14 mouse cellular contexts compared by ENCODE assay signal in the genomic region with DNA sequence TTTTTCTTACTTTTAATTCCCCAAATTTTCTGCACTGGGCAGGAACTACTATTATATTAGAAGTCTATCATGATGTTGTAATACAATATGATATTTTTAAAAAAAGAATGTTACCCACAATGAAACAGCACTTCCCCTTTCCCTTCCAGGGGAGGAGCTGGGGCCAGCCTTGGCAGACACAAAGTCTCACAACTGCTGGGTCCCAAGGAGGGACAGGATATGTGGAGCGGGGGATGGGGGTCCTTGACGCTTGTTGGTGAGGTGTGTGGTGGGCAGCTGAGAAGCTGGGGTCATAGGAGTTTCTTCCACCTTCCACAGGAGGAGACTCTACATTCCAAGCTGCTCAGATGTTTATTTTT. TPM values are rescaled to one million over a fixed set of nuclear protein-coding genes. Genes with fewer than 3 reads are reported as not detected.
A peak's percentile ranks its signal among the peaks of the same experiment; 100 is the strongest.
DNase-seq lines count a peak whose midpoint lies in the region; ATAC-seq and TF ChIP-seq lines count a peak whose summit lies in the region.
"Had no signal": no experiment of that assay in that cellular context is flagged by ENCODE, and none has a peak within 500 bp of the region (broad histone marks: within the 10 kb centered on the region; RNA-seq: fewer than 3 reads in every experiment).

No protein-coding gene starts in this region.

- no peaks in the 10 kb centered on the region for H3K36me3 ChIP-seq in hindbrain, postnatal 0 days (ENCODE audit: insufficient read depth, low read length)
- no peaks in the 10 kb centered on the region for H3K36me3 ChIP-seq in hindbrain, embryonic 14.5 days (replicated peaks; ENCODE audit: control insufficient read depth, insufficient read depth)
- H3K36me3 ChIP-seq in MEL (ENCODE audit: control insufficient read depth in 1 of 2, insufficient read depth in 2 of 2, low read length in 2 of 2): no peaks in the 10 kb centered on the region
- H3K36me3 ChIP-seq in liver, embryonic 13.5 days: no peaks in the 10 kb centered on the region
- H3K36me3 ChIP-seq in kidney, embryonic 14.5 days (ENCODE audit: control insufficient read depth, insufficient read depth, low read length): no peaks in the 10 kb centered on the region

- no peak for DNase-seq in hindbrain, postnatal 0 days (ENCODE audit: low spot score)
- no peak for DNase-seq in hindbrain, embryonic 14.5 days (ENCODE audit: low spot score)
- peak; percentile 5 for DNase-seq in MEL (ENCODE audit: low read depth, low spot score)
- DNase-seq in liver, embryonic 13.5 days: no peak
- DNase-seq in frontal cortex, adult 2 months (ENCODE audit: extremely low spot score in 1 of 2, low spot score in 1 of 2): no peak
- DNase-seq in adrenal gland, postnatal 10 days: no peak
- DNase-seq: embryo, embryonic 11 days; kidney, postnatal 25 days; retina, postnatal 1 day had no signal

- no peak for TF ChIP-seq EP300 in MEL (IDR thresholded peaks at IDR 0.05; ENCODE audit: low read depth in 1 of 2, low read length in 2 of 2)

- H3K9me3 ChIP-seq in hindbrain, postnatal 0 days (ENCODE audit: low read length): no peaks in the 10 kb centered on the region
- H3K9me3 ChIP-seq in hindbrain, embryonic 14.5 days (ENCODE audit: control insufficient read depth, low read length): no peaks in the 10 kb centered on the region
- no peaks in the 10 kb centered on the region for H3K9me3 ChIP-seq in MEL (replicated peaks; ENCODE audit: insufficient read depth, low read length)
- H3K9me3 ChIP-seq in liver, embryonic 13.5 days (replicated peaks): no peaks in the 10 kb centered on the region
- H3K9me3 ChIP-seq in kidney, embryonic 14.5 days (ENCODE audit: control insufficient read depth, low read length): no peaks in the 10 kb centered on the region

- ATAC-seq in hindbrain, postnatal 0 days: no peak
- no peak for ATAC-seq in hindbrain, embryonic 14.5 days (ENCODE audit: low FRiP score)
- ATAC-seq in liver, embryonic 13.5 days (ENCODE audit: low read depth): no peak
- peak; percentile 37; the same call in 1 of the 2 replicates for ATAC-seq in neutrophil, adult 5-6 weeks (ENCODE audit: extremely low read depth, insufficient number of reproducible peaks, low FRiP score, poor library complexity, severe bottlenecking)
- no peak for ATAC-seq in kidney, embryonic 14.5 days (ENCODE audit: low FRiP score, low TSS enrichment)
- ATAC-seq: intestine, embryonic 16.5 days; Patski had no signal

- H3K27ac ChIP-seq in hindbrain, postnatal 0 days: no peak overlapping the region
- no peak overlapping the region for H3K27ac ChIP-seq in hindbrain, embryonic 14.5 days
- no peak overlapping the region for H3K27ac ChIP-seq in MEL (ENCODE audit: control insufficient read depth, low read depth, low read length)
- H3K27ac ChIP-seq in liver, embryonic 13.5 days: peak overlapping the region; percentile 56; the same call in 1 of the 2 replicates
- H3K27ac ChIP-seq in kidney, embryonic 14.5 days (ENCODE audit: low read depth, low read length): no peak overlapping the region

- no peaks in the 10 kb centered on the region for H3K79me2 ChIP-seq in MEL (ENCODE audit: control insufficient read depth, insufficient read depth, low read length, poor library complexity)

- no peak overlapping the region for H3K9ac ChIP-seq in hindbrain, postnatal 0 days (replicated peaks; ENCODE audit: low read length)
- no peak overlapping the region for H3K9ac ChIP-seq in hindbrain, embryonic 14.5 days
- no peak overlapping the region for H3K9ac ChIP-seq in MEL (ENCODE audit: control insufficient read depth, low read depth, low read length, poor library complexity, severe bottlenecking)
- H3K9ac ChIP-seq in liver, embryonic 13.5 days: no peak overlapping the region
- no peak overlapping the region for H3K9ac ChIP-seq in kidney, embryonic 14.5 days (ENCODE audit: low read depth, low read length)

- 57% methylated on average over 2 of the region's 2 CpGs for WGBS in hindbrain, postnatal 0 days
- 76% methylated on average over 2 of the region's 2 CpGs for WGBS in hindbrain, embryonic 14.5 days
- 7% methylated on average over 2 of the region's 2 CpGs for WGBS in liver, embryonic 13.5 days (ENCODE audit: insufficient replicate concordance)
- 48% methylated on average over 2 of the region's 2 CpGs for WGBS in kidney, embryonic 14.5 days

- no peak overlapping the region for H3K4me3 ChIP-seq in hindbrain, postnatal 0 days (ENCODE audit: low read length)
- H3K4me3 ChIP-seq in hindbrain, embryonic 14.5 days (replicated peaks; ENCODE audit: low read length): no peak overlapping the region
- no peak overlapping the region for H3K4me3 ChIP-seq in MEL (ENCODE audit: control insufficient read depth in 1 of 2, insufficient read depth in 1 of 2, low read depth in 2 of 2, low read length in 2 of 2)
- no peak overlapping the region for H3K4me3 ChIP-seq in liver, embryonic 13.5 days (replicated peaks)
- H3K4me3 ChIP-seq in kidney, embryonic 14.5 days (ENCODE audit: low read length): no peak overlapping the region
- H3K4me3 ChIP-seq: erythroblast, embryonic 14.5 days had no signal

- H3K4me1 ChIP-seq in hindbrain, postnatal 0 days (ENCODE audit: insufficient read depth, low read length): no peaks in the 10 kb centered on the region
- no peaks in the 10 kb centered on the region for H3K4me1 ChIP-seq in hindbrain, embryonic 14.5 days (replicated peaks; ENCODE audit: control insufficient read depth, insufficient read depth, low read length)
- no peaks in the 10 kb centered on the region for H3K4me1 ChIP-seq in MEL (ENCODE audit: control insufficient read depth in 1 of 2, insufficient read depth in 2 of 2, low read length in 2 of 2)
- peaks cover 7% of the 10 kb centered on the region for H3K4me1 ChIP-seq in liver, embryonic 13.5 days (replicated peaks)
- no peaks in the 10 kb centered on the region for H3K4me1 ChIP-seq in kidney, embryonic 14.5 days (ENCODE audit: control insufficient read depth, insufficient read depth, low read length)

- H3K4me2 ChIP-seq in hindbrain, postnatal 0 days (ENCODE audit: low read depth, low read length): 0 out of 2 replicates have a peak overlapping the region, but pooled peaks have one; percentile 74
- H3K4me2 ChIP-seq in hindbrain, embryonic 14.5 days (replicated peaks): no peak overlapping the region
- H3K4me2 ChIP-seq in liver, embryonic 13.5 days: no peak overlapping the region
- no peak overlapping the region for H3K4me2 ChIP-seq in kidney, embryonic 14.5 days (replicated peaks; ENCODE audit: low read depth, low read length)

- no peak for TF ChIP-seq CTCF in hindbrain, postnatal 0 days (IDR thresholded peaks at IDR 0.05; ENCODE audit: low read depth)
- no peak for TF ChIP-seq CTCF in MEL (IDR thresholded peaks at IDR 0.05 in 2 of 3, conservative IDR thresholded peaks at IDR 0.05 in 1 of 3; ENCODE audit: control insufficient read depth in 1 of 3, insufficient read depth in 1 of 3, low read depth in 2 of 3, low read length in 3 of 3, poor library complexity in 1 of 3, severe bottlenecking in 1 of 3)

- TF ChIP-seq RAD21 in MEL (IDR thresholded peaks at IDR 0.05; ENCODE audit: low read depth, low read length): no peak

- H3K27me3 ChIP-seq in hindbrain, postnatal 0 days (ENCODE audit: insufficient read depth, low read length): 0 out of 2 replicates have a peak, but pooled peaks cover 11% of the 10 kb centered on the region
- peaks cover 41% of the 10 kb centered on the region for H3K27me3 ChIP-seq in hindbrain, embryonic 14.5 days (ENCODE audit: control insufficient read depth, insufficient read depth, low read length)
- no peaks in the 10 kb centered on the region for H3K27me3 ChIP-seq in MEL (ENCODE audit: control insufficient read depth in 1 of 2, insufficient read depth in 2 of 2, low read length in 2 of 2)
- H3K27me3 ChIP-seq in liver, embryonic 13.5 days: peaks cover 36% of the 10 kb centered on the region
- H3K27me3 ChIP-seq in kidney, embryonic 14.5 days (ENCODE audit: control insufficient read depth, insufficient read depth, low read length): peaks cover 30% of the 10 kb centered on the region
- H3K27me3 ChIP-seq: Patski had no signal

- TF ChIP-seq POLR2A in MEL (IDR thresholded peaks at IDR 0.05; ENCODE audit: control insufficient read depth in 1 of 2, insufficient read depth in 1 of 2, low read depth in 1 of 2, low read length in 2 of 2, poor library complexity in 1 of 2): no peak

TF ChIP-seq in MEL, 35 proteins besides CTCF, POLR2A, EP300 and RAD21:
- no peak for TF ChIP-seq MEF2A (IDR thresholded peaks at IDR 0.05; ENCODE audit: extremely low read depth, insufficient replicate concordance, low read depth, low read length, poor library complexity, severe bottlenecking)
- no peak for TF ChIP-seq RCOR1 (IDR thresholded peaks at IDR 0.05; ENCODE audit: low read depth, low read length)
- TF ChIP-seq E2F4 (IDR thresholded peaks at IDR 0.05; ENCODE audit: borderline replicate concordance, low read depth, low read length): no peak
- no peak for TF ChIP-seq ETS1 (IDR thresholded peaks at IDR 0.05; ENCODE audit: low read depth, low read length)
- no peak for TF ChIP-seq MYB (IDR thresholded peaks at IDR 0.05; ENCODE audit: low read depth, low read length)
- TF ChIP-seq USF1 (IDR thresholded peaks at IDR 0.05; ENCODE audit: low read depth, low read length): no peak
- no peak for TF ChIP-seq NRF1 (IDR thresholded peaks at IDR 0.05; ENCODE audit: insufficient read depth, low read depth, low read length, poor library complexity, severe bottlenecking)
- TF ChIP-seq TAL1 (IDR thresholded peaks at IDR 0.05; ENCODE audit: low read length): no peak
- TF ChIP-seq TBP (IDR thresholded peaks at IDR 0.05; ENCODE audit: low read depth, low read length): no peak
- no peak for TF ChIP-seq TCF12 (IDR thresholded peaks at IDR 0.05; ENCODE audit: low read depth, low read length)
- TF ChIP-seq BHLHE40 (IDR thresholded peaks at IDR 0.05; ENCODE audit: borderline replicate concordance, low read depth, low read length): no peak
- TF ChIP-seq ZMIZ1 (IDR thresholded peaks at IDR 0.05; ENCODE audit: low read depth, low read length): no peak
- TF ChIP-seq UBTF (IDR thresholded peaks at IDR 0.05; ENCODE audit: borderline replicate concordance, insufficient read depth, low read depth, low read length): no peak
- no peak for TF ChIP-seq CHD1 (IDR thresholded peaks at IDR 0.05; ENCODE audit: low read depth, low read length)
TF ChIP-seq in MEL: peak in this region for 0.

RNA-seq across cellular contexts. Expression of gene Dgkg, which starts 2.6 kb away (rescaled TPM):
- 10.3 and 12.5 TPM in 2 replicates for total RNA-seq in hindbrain, postnatal 0 days (2014; rRNA removed)
- polyA plus RNA-seq in hindbrain, postnatal 0 days (2015; fragmentation: Nextera tagmentation; extraction: Ambion mirVana): 6.1 and 6.5 TPM in 2 replicates
- polyA plus RNA-seq in hindbrain, embryonic 14.5 days (2014; fragmentation: Nextera tagmentation; extraction: Ambion mirVana): 2.8 and 3.7 TPM in 2 replicates
- not detected in 2 replicates for total RNA-seq in MEL (2012; rRNA removed)
- polyA plus RNA-seq in MEL (2012; ENCODE audit: insufficient read depth in 1 of 2, insufficient read length in 2 of 2, low read depth in 1 of 2, low replicate concordance in 2 of 2, missing spikeins in 1 of 2): not detected
- polyA plus RNA-seq in liver, embryonic 13.5 days (2015; fragmentation: Nextera tagmentation; extraction: Ambion mirVana): 0.75 and 0.81 TPM in 2 replicates
- 15.0 and 15.5 TPM in 2 replicates for total RNA-seq in neutrophil, adult 5-6 weeks (2017)
- 15.5 and 21.1 TPM in 2 replicates for polyA plus RNA-seq in frontal cortex, adult 2 months (2012; rRNA removed)
- polyA plus RNA-seq in kidney, embryonic 14.5 days (2014; fragmentation: Nextera tagmentation; extraction: Ambion mirVana): 0.17 and 0.51 TPM in 2 replicates
- 1 to 10 TPM; 2.3 to 3.1 TPM for total RNA-seq in adrenal gland, postnatal 10 days (2021)
- polyA plus RNA-seq: erythroblast, embryonic 14.5 days had no signal
